In the genomic region with DNA sequence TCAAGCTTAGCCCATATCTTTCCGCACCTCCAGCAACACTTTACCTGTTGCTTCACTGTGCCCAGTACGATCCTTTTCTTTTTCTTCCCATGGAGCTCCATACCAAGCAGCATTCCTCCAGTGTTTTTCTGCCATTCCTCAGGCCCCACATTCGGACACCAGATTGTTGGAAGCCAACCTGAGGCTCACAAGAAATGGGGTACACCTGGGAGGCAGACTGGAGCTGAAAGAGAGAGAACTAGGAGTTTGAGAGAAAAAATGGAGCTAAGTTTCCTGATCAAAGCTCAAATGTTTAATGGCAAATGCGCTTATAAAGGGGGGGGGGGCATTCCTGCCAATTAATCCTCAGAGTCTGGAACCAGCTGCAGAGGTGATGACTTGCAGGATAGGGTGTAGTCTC, we compare ENCODE assay signal across 20 mouse cellular contexts. TPM values are rescaled to one million over a fixed set of nuclear protein-coding genes. Genes with fewer than 3 reads are reported as not detected.
DNase-seq lines count a peak whose midpoint lies in the region; ATAC-seq and TF ChIP-seq lines count a peak whose summit lies in the region.
"Had no signal": no experiment of that assay in that cellular context is flagged by ENCODE, and none has a peak within 500 bp of the region (broad histone marks: within the 10 kb centered on the region; RNA-seq: fewer than 3 reads in every experiment).

A gene (minus strand): TSS at position 101 of the 400 bp plus-strand sequence.

- WGBS in lung, adult 2 months, result 67% methylated on average over 4 of the region's 4 CpGs

- no peaks in the 10 kb centered on the region for H3K4me1 ChIP-seq in lung, adult 2 months (ENCODE audit: control insufficient read depth, insufficient read depth, low read length)
- H3K4me1 ChIP-seq: forebrain, embryonic 13.5 days; heart, embryonic 10.5 days; hindbrain, embryonic 12.5 days; lung, embryonic 15.5 days had no signal

- no peak for TF ChIP-seq CTCF in lung, adult 2 months (IDR thresholded peaks at IDR 0.05; ENCODE audit: insufficient read depth, low read length)

- no peak for TF ChIP-seq POLR2A in lung, adult 2 months (IDR thresholded peaks at IDR 0.05; ENCODE audit: borderline replicate concordance, extremely low read depth, low read depth, low read length)

- no peak for DNase-seq in adrenal gland, adult 2 months
- no peak for DNase-seq in adrenal gland, postnatal 14 days
- DNase-seq in lung, adult 2 months, result no peak
- DNase-seq in lung, postnatal 36 days, result no peak
- no peak for DNase-seq in thymus, postnatal 14 days
- no peak for DNase-seq in kidney, postnatal 36 days
- DNase-seq: cerebellum, adult 2 months; cerebellum, postnatal 36 days; gastrocnemius, postnatal 25 days; kidney, adult 2 months; kidney, postnatal 10 days; thymus, postnatal 4 days had no signal

- H3K4me3 ChIP-seq in lung, adult 2 months (replicated peaks; ENCODE audit: extremely low read depth, low read depth, low read length), result no peak within 1 kb of the TSS
- H3K4me3 ChIP-seq: forebrain, embryonic 13.5 days; heart, embryonic 10.5 days; hindbrain, embryonic 12.5 days; lung, embryonic 15.5 days had no signal

- no peak for ATAC-seq in erythroid progenitor cell, adult 5-6 weeks (replicated peaks; ENCODE audit: low FRiP score, poor library complexity, severe bottlenecking)
- no peak for ATAC-seq in monocyte, adult 5-6 weeks (replicated peaks; ENCODE audit: insufficient number of reproducible peaks, low FRiP score, low TSS enrichment, poor library complexity, severe bottlenecking)
- ATAC-seq: forebrain, embryonic 13.5 days; midbrain, embryonic 16.5 days had no signal

RNA-seq across cellular contexts. Expression of the gene that starts here (rescaled TPM):
- total RNA-seq in adrenal gland, adult 2 months (2021), result 10 to 100 TPM; 13.1 to 20.2 TPM
- polyA plus RNA-seq in adrenal gland, adult 2 months (2012; rRNA removed), result 0.44 and 0.48 TPM in 2 replicates
- 6.6 and 10.3 TPM in 2 replicates for total RNA-seq in adrenal gland, postnatal 14 days (2021)
- 5.4 and 11.5 TPM in 2 replicates for polyA plus RNA-seq in lung, adult 2 months (2012; rRNA removed)
- total RNA-seq in erythroid progenitor cell, adult 5-6 weeks (2015; ENCODE audit: low replicate concordance), result 86.1 and 112 TPM in 2 replicates
- total RNA-seq in erythroid progenitor cell, adult 5-6 weeks (2017; ENCODE audit: low replicate concordance), result 43.0 and 74.8 TPM in 2 replicates
- total RNA-seq in monocyte, adult 5-6 weeks (2017), result 809 to 1,358 TPM (median 1,349 TPM) in 3 replicates
- total RNA-seq: MEL had no signal
